Mouse (Mus musculus) heart, embryonic 11.5 days (tissue): ENCODE results near the gene Banf2. TPM values are rescaled to one million over a fixed set of nuclear protein-coding genes. Genes with fewer than 3 reads are reported as not detected.

Source experiments
- ATAC-seq: fragments of 200-750 bp; cut with Nextera tagmentation; replicated peaks from 2 replicates; pipeline ENCODE4 v1.8.0; 2017; ENCODE audit warnings: moderate library complexity; ENCODE audit not compliant: insufficient number of reproducible peaks, low FRiP score, low TSS enrichment
- H3K27ac ChIP-seq: fragments of 300-500 bp; sonication (generic); 2 replicates; pipeline ENCODE4 v1.5.1; 2014; ENCODE audit warnings: mild to moderate bottlenecking, low read depth, low read length
- H3K27me3 ChIP-seq: fragments of 300-500 bp; sonication (generic); 2 replicates; pipeline ENCODE4 v1.6.1; 2014; ENCODE audit warnings: mild to moderate bottlenecking, low read length, mixed read lengths; ENCODE audit not compliant: control insufficient read depth, insufficient read depth
- H3K36me3 ChIP-seq: fragments of 300-500 bp; sonication (generic); 2 replicates; pipeline ENCODE4 v1.6.1; 2014; ENCODE audit warnings: mild to moderate bottlenecking, low read length, moderate library complexity, mixed read lengths; ENCODE audit not compliant: control insufficient read depth, insufficient read depth
- H3K4me1 ChIP-seq: fragments of 300-500 bp; sonication (generic); 2 replicates; pipeline ENCODE4 v1.6.1; 2014; ENCODE audit warnings: low read length; ENCODE audit not compliant: control insufficient read depth, insufficient read depth
- H3K4me2 ChIP-seq: fragments of 300-500 bp; sonication (generic); 2 replicates; pipeline ENCODE4 v1.6.1; 2014; ENCODE audit warnings: mild to moderate bottlenecking, moderate library complexity
- H3K4me3 ChIP-seq: fragments of 300-500 bp; sonication (generic); 2 replicates; pipeline ENCODE4 v1.5.1; 2014; ENCODE audit warnings: low read depth, low read length
- H3K9ac ChIP-seq: fragments of 300-500 bp; sonication (generic); 2 replicates; pipeline ENCODE4 v1.6.1; 2014; ENCODE audit warnings: mild to moderate bottlenecking, low read depth, low read length, moderate library complexity
- H3K9me3 ChIP-seq: fragments of 300-500 bp; sonication (generic); replicated peaks from 2 replicates; pipeline ENCODE4 v1.6.1; 2016; ENCODE audit warnings: low read length; ENCODE audit not compliant: control insufficient read depth
- WGBS: fragments of 180-500 bp; shearing (Covaris S2); extraction: QIAGEN DNeasy Blood & Tissue Kit; methylation state at CpG from one replicate; pipeline ENCODE4 v1.1.7; 2014; ENCODE audit not compliant: insufficient replicate concordance; 5-methylcytosine and 5-hydroxymethylcytosine counted together
- polyA plus RNA-seq: library from polyadenylated mRNA; unstranded; fragments of >200 nt; fragmentation: Nextera tagmentation; extraction: Ambion mirVana; gene quantifications from 2 replicates; pipeline ENCODE4 v1.2.1, GENCODE M21; 2014

Banf2 gene
- polyA plus RNA-seq, 1 experiment from 2014 or later = not detected

DNA sequence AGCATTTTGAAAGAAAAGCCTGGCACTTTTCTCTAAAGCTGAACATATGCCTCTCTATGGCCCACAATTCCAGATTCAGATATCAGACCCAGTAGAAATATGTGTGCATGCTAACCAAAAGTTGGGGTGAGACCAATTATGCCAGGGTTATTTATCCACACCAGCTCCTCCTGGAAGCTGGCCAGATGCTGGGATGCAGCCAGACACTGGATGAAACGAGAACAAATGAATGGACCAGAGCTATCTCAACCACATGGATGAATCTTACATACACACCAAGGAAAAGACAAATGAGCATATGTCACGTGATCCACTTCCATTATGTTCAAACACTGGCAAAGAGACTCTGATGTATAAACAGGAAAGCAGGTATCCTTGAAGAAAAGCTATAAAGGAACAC is 29.3 kb upstream of the Banf2 start:
- no peak for ATAC-seq
- Histone ChIP-seq H3K4me3 (no peak overlapping the region), H3K36me3 (no peaks in the 10 kb centered on the region), H3K27me3 (no peaks in the 10 kb centered on the region), H3K4me1 (peaks cover 19% of the 10 kb centered on the region), H3K4me2 (no peak overlapping the region), H3K9ac (no peak overlapping the region), H3K27ac (no peak overlapping the region), H3K9me3 (no peaks in the 10 kb centered on the region)
- WGBS = 67% methylated on average over 2 of the region's 2 CpGs

GRCm38 (mm10) chr2:144005166-144005955 is 27.5 kb upstream of the Banf2 start:
- ATAC-seq = no peak
- Histone ChIP-seq H3K4me2 (no peak overlapping the region), H3K4me3 (no peak overlapping the region)

DNA sequence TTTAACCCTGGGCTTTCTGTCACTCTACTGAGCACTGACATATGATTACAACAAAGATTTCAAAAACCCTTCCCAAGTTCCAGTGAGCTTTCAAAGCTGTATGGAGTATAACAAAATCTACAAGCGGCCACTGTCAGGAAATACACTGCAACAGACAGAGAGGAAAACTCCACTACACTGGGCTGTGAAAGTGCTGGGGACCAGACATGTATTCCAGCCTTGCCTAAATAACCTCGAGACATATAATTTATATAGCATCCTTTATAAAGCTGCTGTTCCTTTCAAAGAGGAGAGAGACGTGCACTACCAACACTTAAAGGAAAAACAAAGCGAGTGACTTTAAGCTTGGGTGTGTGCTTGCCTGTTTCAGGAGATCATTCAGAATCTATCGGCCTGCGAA is 26.2 kb upstream of the Banf2 start:
- Histone ChIP-seq H3K4me2 (no peak overlapping the region), H3K9me3 (no peaks in the 10 kb centered on the region), H3K36me3 (no peaks in the 10 kb centered on the region), H3K4me3 (no peak overlapping the region), H3K9ac (no peak overlapping the region), H3K27ac (no peak overlapping the region), H3K27me3 (no peaks in the 10 kb centered on the region), H3K4me1 (peaks cover 28% of the 10 kb centered on the region)
- no peak for ATAC-seq
- WGBS = 88% methylated on average over 6 of the region's 6 CpGs

More at GRCm38 (mm10) chr2:144005166-144005955, 27.5 kb upstream of the Banf2 start:
- no peaks in the 10 kb centered on the region for H3K27me3 ChIP-seq
- H3K27ac ChIP-seq = no peak overlapping the region
- no peaks in the 10 kb centered on the region for H3K9me3 ChIP-seq
- H3K36me3 ChIP-seq = no peaks in the 10 kb centered on the region
- WGBS = 65% methylated on average over 6 of the region's 6 CpGs
- peaks cover 28% of the 10 kb centered on the region for H3K4me1 ChIP-seq
- H3K9ac ChIP-seq = no peak overlapping the region

GRCm38 (mm10) chr2:144007211-144007610 is 25.6 kb upstream of the Banf2 start:
- no peak for ATAC-seq

GRCm38 (mm10) chr2:144009081-144009480 is 23.8 kb upstream of the Banf2 start:
- H3K9ac ChIP-seq = 0 out of 2 replicates have a peak overlapping the region, but pooled peaks have one; percentile 22
- peak overlapping the region; percentile 83 for H3K4me2 ChIP-seq
- H3K27me3 ChIP-seq = no peaks in the 10 kb centered on the region
- peaks cover 28% of the 10 kb centered on the region for H3K4me1 ChIP-seq
- no peaks in the 10 kb centered on the region for H3K36me3 ChIP-seq
- H3K4me3 ChIP-seq = peak overlapping the region; percentile 94
- H3K9me3 ChIP-seq = no peaks in the 10 kb centered on the region
- WGBS = 80% methylated on average over 1 of the region's 1 CpGs
- no peak for ATAC-seq
- no peak overlapping the region for H3K27ac ChIP-seq

More at GRCm38 (mm10) chr2:144007211-144007610, 25.6 kb upstream of the Banf2 start:
- H3K4me1 ChIP-seq = peaks cover 28% of the 10 kb centered on the region
- no peaks in the 10 kb centered on the region for H3K9me3 ChIP-seq
- H3K27me3 ChIP-seq = no peaks in the 10 kb centered on the region
- no peak overlapping the region for H3K4me3 ChIP-seq
- no peak overlapping the region for H3K4me2 ChIP-seq
- no peak overlapping the region for H3K9ac ChIP-seq
- no peaks in the 10 kb centered on the region for H3K36me3 ChIP-seq
- no peak overlapping the region for H3K27ac ChIP-seq
- WGBS = 91% methylated on average over 4 of the region's 4 CpGs

GRCm38 (mm10) chr2:144009551-144010281 is 23.1 kb upstream of the Banf2 start:
- no peaks in the 10 kb centered on the region for H3K36me3 ChIP-seq
- H3K4me1 ChIP-seq = peaks cover 27% of the 10 kb centered on the region
- H3K4me3 ChIP-seq = peak overlapping the region; percentile 94
- peak overlapping the region; percentile 96 for H3K27ac ChIP-seq
- H3K9me3 ChIP-seq = no peaks in the 10 kb centered on the region
- H3K4me2 ChIP-seq = peak overlapping the region; percentile 83
- WGBS = 2% methylated on average over 30 of the region's 30 CpGs
- peak overlapping the region; percentile 95 for H3K9ac ChIP-seq
- ATAC-seq = no peak; the same call in 1 of the 2 replicates
- H3K27me3 ChIP-seq = no peaks in the 10 kb centered on the region

- H3K27ac ChIP-seq = peak overlapping the region; percentile 96
- peak overlapping the region; percentile 95 for H3K9ac ChIP-seq
- ATAC-seq = peak; percentile 18; the same call in 1 of the 2 replicates
- H3K36me3 ChIP-seq = no peaks in the 10 kb centered on the region
- no peaks in the 10 kb centered on the region for H3K27me3 ChIP-seq
- peaks cover 19% of the 10 kb centered on the region for H3K4me1 ChIP-seq
- H3K4me3 ChIP-seq = peak overlapping the region; percentile 94
- under 1% methylated on average over 66 of the region's 107 CpGs for WGBS
- H3K9me3 ChIP-seq = no peaks in the 10 kb centered on the region
- peak overlapping the region; percentile 83 for H3K4me2 ChIP-seq
These were observed 22.4 kb upstream of the Banf2 start for GRCm38 (mm10) chr2:144010282-144011044.

DNA sequence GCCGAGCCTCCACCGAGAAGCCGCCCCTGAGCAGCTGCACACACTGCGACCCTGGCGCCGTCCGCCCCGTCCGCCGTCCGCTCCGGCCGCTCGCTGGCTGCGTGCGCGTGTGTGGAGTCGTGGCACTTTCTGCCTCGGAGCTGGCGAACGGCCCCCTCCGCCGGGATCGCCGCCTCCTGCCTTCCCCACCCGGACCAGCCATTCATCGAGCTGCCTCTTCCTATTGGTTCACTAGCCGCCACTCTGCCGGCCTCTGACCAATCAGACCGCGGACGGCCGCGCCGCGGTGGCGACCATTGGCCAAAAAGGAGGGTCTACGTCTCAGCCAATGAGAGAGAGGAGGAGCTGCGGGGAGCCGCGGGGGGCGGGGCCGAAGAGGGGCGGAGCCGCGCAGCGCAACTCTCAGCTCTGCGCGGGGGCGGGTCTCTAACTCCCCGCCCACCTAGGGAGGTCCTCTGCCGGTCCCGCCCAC is 21.7 kb upstream of the Banf2 start, which contains the start of gene Rrbp1:
Gene Rrbp1, minus strand, starts transcription at position 184 of the 472 bp plus-strand sequence.
- H3K9ac ChIP-seq = peak within 1 kb of the TSS; percentile 95
- under 1% methylated on average over 53 of the region's 53 CpGs for WGBS
- H3K27me3 ChIP-seq = no peaks in the 10 kb centered on the region
- peaks cover 13% of the 10 kb centered on the region for H3K4me1 ChIP-seq
- ATAC-seq = peak; percentile 99
- peak within 1 kb of the TSS; percentile 96 for H3K27ac ChIP-seq
- H3K36me3 ChIP-seq = no peaks in the 10 kb centered on the region
- H3K4me3 ChIP-seq = peak within 1 kb of the TSS; percentile 94
- no peaks in the 10 kb centered on the region for H3K9me3 ChIP-seq
- H3K4me2 ChIP-seq = peak within 1 kb of the TSS; percentile 83
